Mouse (Mus musculus): ENCODE results near the gene Kdm1b.

Gene Kdm1b

GRCm38 (mm10) chr13:47043030-47043680 lies at the start of gene Kdm1b:
Kdm1b (plus strand) TSS chr13:47043499.
- DNase-seq (ENCODE audit: low spot score in 2 of 2) = peak; percentile 95 to 98

DNA sequence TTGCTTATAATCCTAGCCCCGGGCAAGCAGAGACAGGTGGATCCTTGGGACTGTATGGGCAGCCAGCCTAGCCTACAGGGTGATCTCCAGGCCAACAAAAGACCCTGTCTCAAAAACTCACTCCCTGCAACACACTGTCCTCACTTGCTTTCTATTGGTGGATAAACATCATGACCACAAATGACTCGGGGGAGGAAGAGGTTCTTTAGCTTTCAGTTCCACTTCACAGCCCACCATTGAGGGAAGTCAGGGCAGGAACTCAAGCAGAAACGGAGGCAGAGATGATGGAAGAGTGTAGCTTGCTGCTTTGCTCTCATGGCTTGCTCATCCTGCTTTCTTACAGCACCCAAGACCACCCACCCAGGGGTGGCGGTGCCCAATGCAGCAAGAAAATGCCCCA lies 45.9 kb upstream of the Kdm1b start:
- no peak for DNase-seq (ENCODE audit: low spot score in 2 of 2)

- DNase-seq (ENCODE audit: low spot score in 2 of 2) = no peak
Observed at GRCm38 (mm10) chr13:46999498-46999897, 43.8 kb upstream of the Kdm1b start.

- DNase-seq (ENCODE audit: low spot score in 2 of 2) = no peak
Observed at GRCm38 (mm10) chr13:47001590-47001989, 41.7 kb upstream of the Kdm1b start.

GRCm38 (mm10) chr13:47013740-47014139 lies 29.6 kb upstream of the Kdm1b start:
- DNase-seq (ENCODE audit: low spot score in 2 of 2) = no peak

- DNase-seq (ENCODE audit: low spot score in 2 of 2) = peak; percentile 75 to 77
Observed at GRCm38 (mm10) chr13:47014334-47015194, 28.7 kb upstream of the Kdm1b start, which contains the start of gene Nhlrc1. Nhlrc1 (minus strand) TSS chr13:47014850.

DNA sequence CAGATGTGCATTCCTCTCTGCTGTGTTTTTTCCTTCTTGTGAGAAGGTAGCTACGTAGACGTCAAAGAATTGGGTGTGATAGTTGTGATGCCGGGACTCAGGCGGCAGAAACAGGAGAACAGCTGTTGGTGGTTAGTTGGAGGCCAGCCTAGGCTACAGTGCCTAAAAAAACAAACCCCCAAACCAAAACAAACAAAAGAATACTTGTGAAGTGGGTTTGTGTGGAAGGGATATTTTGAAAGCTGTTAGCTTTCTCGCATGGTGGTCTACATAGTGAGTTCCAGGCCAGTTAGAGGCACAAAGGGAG lies 28.2 kb upstream of the Kdm1b start:
- no peak for DNase-seq (ENCODE audit: low spot score in 2 of 2)

GRCm38 (mm10) chr13:47017259-47017658 lies 26.0 kb upstream of the Kdm1b start:
- DNase-seq (ENCODE audit: low spot score in 2 of 2) = peak; percentile 29 to 61

DNA sequence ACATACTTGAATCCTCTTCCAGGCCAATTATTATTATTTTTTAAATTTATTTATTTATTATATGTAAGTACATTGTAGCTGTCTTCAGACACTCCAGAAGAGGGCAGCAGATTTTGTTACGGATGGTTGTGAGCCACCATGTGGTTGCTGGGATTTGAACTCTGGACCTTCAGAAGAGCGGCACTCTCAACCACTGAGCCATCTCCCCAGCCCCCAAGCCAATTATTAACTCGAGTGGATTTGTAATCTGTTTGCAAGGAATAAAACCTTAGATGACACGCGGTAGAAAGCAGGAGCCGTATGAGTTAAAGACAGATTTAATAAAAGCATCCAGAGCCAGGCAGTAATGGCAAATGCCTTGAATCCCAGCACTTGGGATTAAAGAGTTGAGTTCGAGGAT lies 23.5 kb upstream of the Kdm1b start:
- DNase-seq (ENCODE audit: low spot score in 2 of 2) = no peak

DNA sequence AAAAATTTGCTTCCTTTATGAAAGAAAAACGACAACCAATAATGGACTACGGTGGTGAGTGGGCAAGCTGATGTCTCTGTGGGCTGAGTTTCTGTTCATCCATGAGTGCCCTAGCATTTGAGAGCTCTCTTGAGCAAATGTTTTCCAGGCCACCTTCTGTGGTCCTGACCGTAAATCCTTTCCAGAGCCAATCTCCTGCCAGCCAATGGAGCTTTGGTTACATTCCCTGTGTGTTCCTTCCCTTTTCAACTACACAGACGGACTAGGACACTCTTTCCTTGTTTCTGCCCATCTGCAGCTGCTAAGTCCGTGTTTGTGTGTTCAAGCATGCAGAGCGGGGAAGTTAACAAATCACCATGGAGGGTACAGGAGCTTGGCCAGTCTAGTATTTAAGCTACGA lies 22.5 kb upstream of the Kdm1b start:
- DNase-seq (ENCODE audit: low spot score in 2 of 2) = no peak

DNA sequence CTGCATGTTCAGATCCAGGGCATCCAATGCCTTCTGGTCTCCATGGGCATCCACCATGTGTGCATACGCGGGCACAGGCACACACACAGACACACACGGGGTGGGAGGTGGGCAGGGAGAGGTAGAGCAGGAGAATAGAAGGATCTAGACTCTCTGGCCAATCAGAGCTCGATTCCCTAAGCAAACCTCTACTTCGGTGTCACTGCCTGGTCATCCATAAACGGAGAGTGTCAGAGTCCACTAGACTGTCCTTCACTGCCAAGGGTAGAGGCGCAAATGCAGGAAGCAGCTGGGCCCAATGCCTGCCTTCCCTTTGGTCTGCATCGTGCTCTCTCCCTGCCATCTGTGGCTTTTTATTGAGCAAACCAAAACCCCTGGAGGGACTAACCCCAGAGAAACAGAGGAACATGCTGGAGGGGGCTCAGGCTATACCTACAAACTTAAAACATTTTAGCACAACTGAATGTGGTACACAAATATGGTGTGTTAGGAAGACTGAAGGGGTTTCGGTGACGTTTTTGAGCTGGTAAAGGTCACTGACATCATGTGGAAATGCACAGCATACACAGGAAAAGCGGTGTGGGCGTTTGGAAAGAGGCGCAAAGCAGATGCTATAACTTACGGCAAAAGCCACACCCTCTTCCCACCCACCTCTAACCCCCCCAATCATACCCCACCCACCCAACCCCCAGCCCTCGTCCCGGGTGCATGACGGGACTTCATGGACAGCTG lies 12.8 kb upstream of the Kdm1b start:
- DNase-seq (ENCODE audit: low spot score in 2 of 2) = no peak

- DNase-seq (ENCODE audit: low spot score in 2 of 2) = no peak
Observed at GRCm38 (mm10) chr13:47033602-47034001, 9.7 kb upstream of the Kdm1b start.

DNA sequence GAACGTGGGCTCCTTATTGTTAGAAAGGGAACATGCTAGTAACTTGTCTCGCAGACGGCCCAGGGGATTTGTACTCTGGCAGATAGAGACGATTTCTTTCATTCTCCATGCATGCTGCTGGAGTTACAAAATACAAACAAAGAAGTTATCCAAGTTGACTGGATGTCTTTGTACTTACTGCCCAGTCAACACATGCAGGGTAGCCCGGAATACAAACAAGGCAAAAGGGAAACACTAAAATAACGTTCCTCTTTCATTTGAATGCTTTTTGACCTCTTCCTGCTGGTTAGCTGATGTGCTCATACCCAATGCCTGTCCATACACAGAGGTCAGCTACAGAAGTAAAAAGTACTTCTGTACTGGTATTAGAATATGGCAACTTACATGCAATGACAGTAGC lies 5.4 kb upstream of the Kdm1b start:
- DNase-seq (ENCODE audit: low spot score in 2 of 2) = no peak

DNA sequence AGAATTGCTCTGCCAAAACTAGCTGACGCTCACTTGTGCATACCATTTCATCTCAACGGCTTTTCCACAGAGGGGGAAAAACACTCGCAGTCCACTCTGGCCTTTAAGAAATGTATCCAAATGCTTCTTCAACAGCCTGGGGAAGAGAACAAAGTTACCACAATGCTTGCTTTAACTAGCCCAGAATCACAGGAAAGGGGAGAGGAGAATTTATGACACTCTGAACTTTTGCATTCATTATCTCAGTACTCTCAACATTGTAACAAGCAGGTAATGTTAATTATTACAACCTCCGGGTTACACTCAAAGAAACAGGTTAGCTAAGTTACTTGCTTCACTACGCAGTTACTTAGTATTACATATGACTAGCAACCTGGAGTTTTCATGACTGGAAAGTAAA lies 3.2 kb upstream of the Kdm1b start:
- DNase-seq (ENCODE audit: low spot score in 2 of 2) = no peak

DNA sequence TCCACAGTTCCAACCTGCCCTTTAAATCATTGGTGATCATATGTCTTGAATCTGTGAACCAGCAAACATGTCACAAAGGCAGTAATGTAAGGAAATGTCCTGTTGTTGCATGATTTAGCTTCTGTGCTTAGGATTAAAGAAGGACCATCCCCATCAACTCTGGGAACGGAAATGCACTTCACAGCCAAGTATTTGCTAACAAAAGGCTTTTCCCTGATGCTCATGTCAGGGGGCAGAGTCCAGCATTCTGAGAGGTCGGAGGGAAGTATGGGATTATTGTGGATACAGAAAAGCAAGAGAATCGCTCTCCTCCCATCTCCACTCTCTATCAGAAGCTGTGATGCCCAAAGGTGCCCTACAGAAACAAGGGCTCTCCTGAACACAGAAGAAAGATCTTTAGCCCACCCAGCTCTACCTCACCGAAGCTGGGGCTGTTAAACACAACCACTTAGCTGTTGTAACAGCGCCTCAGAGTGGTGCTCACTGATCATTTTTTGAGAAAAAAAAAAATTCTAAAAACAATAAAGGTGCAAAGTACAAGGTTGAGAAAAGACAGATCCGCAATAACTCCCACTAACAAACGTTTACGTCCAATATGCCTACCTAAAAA lies 1.2 kb upstream of the Kdm1b start:
- DNase-seq (ENCODE audit: low spot score in 2 of 2) = no peak

- DNase-seq (ENCODE audit: low spot score in 2 of 2) = peak; percentile 18 to 20
Observed at GRCm38 (mm10) chr13:47043833-47044616, 726 bp downstream of the Kdm1b start.

DNA sequence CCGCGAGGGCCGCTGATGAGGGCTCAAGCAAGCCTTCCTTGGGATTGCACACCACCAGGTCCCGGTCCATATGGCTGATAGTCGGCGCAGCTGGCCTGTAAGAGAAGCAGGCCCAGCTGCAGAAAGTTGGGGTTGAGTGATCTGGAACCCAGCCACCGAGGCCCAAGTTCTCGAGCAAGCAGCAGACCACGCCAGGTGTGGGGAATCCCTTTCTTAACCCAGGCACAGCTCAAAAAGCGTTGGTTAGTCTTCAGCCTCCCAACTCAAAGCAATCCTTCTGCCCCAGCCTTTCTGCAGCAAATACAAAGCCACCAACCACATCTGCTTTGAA lies 1.3 kb downstream of the Kdm1b start, which contains the start of gene Tpmt:
TSS of gene Tpmt (minus strand) at position 121 of the 331 bp plus-strand sequence.
- peak in 1 of 2 experiments; percentile 25 for DNase-seq (ENCODE audit: low spot score in 2 of 2)

DNA sequence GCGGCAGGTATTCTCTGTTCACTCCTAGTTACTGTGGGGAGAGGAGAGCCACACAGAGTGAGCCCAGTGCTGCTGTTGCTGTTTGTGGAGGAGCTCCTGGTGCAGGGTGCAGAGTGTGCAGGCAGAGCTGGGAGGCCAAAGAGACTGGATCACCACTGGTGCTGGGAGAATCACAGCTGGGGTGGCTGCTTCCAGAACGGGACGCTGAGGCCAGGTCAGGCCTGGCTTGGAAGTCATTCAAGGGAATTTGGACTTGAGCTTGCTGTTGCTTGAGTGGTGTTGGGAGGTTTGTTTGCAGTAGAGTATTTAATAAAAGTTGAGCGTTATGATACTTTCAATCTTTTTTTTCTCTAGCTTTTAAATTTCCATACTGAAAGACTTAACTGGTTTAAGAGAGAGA lies 4.7 kb downstream of the Kdm1b start:
- DNase-seq (ENCODE audit: low spot score in 2 of 2) = no peak

- no peak for DNase-seq (ENCODE audit: low spot score in 2 of 2)
Observed at GRCm38 (mm10) chr13:47050009-47050408, 6.7 kb downstream of the Kdm1b start.

GRCm38 (mm10) chr13:47053971-47054370 lies 10.7 kb downstream of the Kdm1b start:
- no peak for DNase-seq (ENCODE audit: low spot score in 2 of 2)

GRCm38 (mm10) chr13:47056126-47056525 lies 12.8 kb downstream of the Kdm1b start:
- peak; percentile 44 to 56 for DNase-seq (ENCODE audit: low spot score in 2 of 2)
